Mouse (Mus musculus): ENCODE measurements around the gene Fen1.
"Not testable (repeated sequence)": the region's sequence is repeated elsewhere in the genome, so short reads cannot be mapped to it uniquely, and the experiment has no call there.

Gene Fen1

DNA sequence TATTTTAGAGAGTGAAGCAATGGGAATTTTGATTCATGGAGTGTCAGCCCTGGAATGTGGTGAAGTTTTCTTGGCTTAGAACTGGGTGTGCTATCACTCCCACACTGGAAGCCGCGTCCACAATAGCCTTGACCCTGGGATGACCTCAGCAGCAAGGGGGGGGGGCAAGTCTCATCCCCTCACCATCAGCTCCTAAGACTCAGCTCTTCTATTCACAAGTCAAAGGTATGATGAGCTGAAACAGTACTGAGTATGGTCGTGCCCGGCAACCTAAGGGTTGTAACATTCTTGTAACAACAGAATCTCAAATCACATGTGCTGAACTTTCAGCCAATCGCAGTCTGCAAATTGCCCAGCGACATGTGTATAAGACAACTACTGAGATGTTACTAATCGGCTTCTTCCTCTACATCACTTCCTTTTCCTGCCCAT, 27.0 kb downstream of the Fen1 start:
- no peak for DNase-seq

DNA sequence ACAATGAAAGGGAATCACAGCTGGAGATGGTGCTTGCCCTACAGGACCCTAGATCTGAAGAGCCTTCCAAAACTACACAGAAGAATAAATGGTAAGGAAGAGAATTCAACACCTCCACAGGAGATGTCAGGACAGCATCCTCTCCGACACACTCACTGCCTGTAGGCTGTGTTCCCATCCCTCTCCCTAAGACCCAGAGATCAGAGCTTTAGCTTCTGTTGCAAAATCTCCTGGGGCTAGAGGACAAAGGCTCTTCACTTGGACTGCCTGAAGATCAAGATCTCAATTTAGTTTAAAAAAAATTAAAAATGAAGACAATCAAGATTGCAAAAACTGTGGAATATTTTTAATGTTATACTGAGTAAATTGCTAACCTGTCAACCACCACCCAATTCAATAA, 27.5 kb downstream of the Fen1 start:
- no peak for DNase-seq

DNA sequence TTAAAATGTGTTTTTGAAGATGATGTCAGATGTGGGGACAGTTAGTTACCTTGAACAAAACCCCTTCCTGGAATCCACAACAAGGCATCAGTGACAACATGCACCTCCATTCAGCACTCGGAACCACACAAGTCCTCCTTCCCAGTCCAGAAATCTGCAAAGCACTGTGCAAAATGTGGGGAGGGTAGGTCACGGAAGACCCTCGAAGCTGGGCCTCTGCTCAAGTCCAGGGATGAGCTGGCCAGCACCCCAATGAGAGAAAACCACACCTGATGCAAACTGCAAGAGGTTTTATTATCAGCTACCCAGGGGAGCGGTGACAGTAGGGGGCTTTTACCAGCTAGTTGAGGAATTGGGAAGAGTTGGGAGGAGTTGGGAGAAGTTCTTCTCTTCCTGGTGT, 29.0 kb downstream of the Fen1 start:
- DNase-seq, result no peak

DNA sequence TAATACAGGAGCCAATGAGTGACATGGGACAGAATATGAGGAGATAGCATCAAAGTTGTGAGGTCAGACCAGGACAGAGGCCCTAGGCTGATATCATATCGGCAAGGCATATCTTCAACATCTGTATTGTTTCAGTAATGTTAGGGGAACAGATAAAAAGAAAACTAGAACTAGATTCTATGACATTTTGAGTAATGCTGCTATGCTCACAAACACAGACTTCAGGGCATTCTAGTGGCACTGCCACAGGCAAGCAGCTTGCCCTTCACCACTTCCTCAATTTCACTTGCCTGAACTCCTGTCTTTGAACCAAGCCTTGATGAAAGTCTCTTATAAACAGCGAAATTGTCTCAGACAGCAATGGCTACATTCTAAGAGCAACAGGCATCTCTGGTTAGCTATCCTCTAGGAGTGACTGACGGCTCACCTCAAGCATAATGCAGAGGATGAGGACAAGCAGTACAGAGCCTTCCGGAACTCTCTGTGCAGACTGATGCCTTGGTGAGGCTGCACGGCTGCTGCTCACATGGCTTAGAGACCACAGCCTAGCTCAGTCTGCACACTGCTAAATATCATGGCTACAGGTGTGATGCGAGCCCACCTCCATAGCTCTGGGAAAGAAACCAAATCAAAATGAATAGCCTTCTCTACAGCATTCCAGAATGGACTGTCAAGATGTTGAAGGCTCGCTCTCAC, 30.0 kb downstream of the Fen1 start:
- no peak for DNase-seq

DNA sequence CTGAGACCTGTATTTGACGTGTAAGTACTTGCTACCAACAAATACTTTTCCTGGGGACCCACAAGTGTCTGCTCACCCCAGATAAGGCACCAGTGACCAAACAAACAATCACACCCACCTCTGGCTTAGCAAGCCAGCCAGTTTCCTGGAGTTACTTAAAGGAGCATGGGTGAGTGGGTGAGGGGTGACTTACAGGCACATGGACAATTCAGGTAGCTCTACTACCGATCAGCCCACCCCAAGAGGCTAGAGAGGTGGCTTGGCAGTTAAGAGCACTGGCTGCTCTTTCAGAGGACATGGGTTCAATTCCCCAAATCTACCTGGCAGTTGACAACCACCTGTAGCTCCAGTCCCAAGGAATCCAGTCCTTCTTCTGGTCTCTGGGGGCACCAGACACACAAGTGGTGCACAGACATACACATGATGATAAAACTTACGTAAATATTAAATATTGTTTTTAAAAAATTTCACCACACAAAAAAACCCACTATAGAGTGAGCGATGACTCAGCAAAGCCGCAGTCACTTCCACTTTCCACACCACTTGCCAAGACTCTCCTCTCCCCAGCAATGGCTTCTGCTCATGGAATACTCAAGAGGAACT, 30.8 kb downstream of the Fen1 start:
- no peak for DNase-seq

DNA sequence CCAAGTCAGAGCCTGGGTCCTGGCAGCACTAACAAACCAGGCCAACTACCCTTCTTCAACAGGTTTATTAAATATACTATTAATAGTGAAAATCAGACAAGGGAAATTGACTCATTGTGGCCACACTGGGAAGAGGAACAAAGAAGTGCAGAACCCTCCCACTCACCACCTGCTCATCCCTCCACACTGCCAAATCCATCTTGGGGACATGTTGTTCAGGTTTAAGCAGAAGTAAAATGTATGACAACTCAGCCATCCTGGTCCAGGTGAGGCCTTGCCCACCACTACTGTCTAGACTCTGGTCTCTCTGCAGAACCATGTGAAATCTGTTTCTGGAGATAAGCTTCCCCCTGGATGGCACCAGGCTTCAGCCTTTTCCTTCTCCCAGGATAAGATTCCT, 32.1 kb downstream of the Fen1 start:
- no peak for DNase-seq

DNA sequence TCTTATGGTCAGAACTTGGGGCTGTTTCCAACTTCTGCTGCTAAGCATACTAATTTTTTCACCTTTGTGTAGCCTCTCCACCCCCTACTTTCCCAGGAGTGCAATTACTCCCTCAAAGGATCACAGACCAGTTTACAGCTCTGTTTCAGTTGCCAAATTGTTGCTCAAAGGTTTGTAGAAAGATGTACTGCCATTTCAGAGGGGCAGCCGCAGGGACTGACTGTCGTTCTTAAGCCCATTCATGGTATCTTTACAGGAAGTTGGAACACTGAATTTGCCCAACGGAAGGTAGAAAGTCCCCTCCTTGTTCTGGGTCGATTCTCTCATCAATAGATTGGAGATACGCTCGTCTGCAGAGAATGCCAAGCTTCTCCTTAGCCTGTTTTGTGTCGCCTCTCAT, 32.6 kb downstream of the Fen1 start:
- no peak for DNase-seq

DNA sequence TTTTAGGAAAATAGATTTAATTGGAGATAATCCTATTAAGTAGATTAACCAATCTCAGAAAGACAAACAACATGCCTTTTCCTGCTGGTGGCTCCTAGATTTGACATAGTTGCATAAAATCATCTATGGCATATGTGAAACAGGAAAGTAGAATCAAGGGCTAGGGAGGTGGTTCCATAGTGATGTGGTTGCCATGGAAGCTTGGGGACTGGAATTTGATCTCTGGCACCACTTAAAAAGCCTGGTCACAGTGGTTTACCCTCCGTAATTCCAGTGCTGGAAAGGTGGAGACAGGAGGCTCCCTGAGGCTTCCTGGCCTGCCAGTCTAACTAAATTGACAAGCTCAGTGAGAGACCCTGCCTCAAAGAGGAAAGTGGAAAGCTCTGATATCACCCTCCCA, 33.5 kb downstream of the Fen1 start:
- DNase-seq, result no peak

DNA sequence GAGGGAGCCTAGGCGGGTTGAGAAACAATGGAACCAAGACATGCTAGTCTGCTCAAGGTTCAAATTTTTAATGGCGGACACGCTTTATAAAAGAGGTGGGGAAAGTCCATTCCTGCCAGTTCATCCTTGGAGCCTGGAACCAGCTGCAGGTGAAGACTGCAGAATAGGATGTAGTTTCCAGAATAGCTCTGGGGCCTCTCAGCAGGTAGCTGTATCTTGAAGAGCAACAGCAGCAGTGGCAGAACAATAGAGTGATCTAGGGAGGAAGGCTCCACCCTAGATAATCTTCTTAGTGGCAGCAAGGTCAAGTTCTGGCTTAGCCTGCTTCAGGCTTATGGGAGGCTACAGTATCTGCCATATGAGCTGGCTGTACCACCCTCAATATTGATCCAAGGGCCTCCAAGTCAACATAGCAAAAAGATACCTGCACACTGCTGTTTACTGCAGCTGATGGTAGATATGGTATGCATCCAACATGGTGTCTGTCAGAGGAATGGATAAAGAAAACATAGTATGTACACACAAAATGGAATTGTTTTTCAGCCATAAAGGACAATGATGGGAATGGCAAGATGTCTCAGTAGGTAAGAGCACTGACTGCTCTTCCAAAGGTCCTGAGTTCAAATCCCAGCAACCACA, 34.2 kb downstream of the Fen1 start:
- DNase-seq, result not testable (repeated sequence)

DNA sequence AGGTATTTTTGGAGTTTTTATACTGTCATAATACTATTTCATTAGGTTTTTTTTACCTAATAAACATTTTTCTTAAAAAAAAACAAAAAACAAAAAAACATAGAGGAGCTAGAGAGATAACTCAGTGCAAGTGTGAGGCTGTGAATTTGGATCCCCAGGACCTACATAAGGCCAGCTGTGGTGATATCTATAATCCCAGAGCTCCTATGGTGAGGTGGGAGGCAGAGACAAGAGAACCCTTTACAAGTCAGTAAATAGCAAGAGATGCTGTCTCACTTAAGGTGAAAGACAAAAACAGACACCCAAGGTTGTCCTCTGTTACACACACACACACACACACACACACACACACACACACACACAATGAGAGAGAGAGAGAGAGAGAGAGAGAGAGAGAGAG, 34.8 kb downstream of the Fen1 start:
- no peak for DNase-seq

DNA sequence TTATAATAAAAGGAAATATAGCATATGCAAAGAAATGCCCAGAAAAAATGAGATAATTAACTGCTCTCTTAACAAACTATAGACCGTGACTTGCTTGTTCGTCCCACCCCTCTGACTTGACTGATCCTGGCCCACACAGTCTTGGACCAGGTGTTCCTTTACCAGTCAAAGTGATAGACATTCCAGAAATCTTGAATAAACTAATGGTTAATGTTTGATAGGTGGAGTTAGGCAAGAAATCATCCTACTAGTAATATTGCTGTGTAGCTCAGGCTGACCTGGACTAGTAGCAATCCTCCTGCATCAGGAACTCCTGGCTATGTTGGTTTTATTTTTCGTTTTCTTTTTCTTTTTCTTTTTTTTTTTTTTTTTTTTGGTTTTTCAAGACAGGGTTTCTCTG, 35.5 kb downstream of the Fen1 start:
- DNase-seq, result no peak

DNA sequence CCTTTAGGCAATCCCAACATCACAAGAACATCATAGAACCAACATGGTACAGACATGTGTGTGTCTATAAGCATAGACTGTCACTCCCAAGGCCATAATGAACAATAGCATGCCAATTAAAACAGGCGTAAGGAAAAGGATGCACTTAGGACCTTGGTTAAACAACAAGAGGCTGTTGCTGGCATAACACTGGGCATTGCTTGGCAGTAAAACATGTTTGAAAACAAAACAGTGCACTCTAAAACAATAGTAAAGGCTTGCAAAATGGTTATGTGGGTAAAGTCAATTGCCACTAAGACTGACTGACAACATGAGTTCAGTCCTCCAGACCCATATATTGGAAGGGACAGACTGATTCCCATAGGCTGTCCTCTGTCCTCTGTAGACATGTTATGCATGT, 36.0 kb downstream of the Fen1 start:
- no peak for DNase-seq

DNA sequence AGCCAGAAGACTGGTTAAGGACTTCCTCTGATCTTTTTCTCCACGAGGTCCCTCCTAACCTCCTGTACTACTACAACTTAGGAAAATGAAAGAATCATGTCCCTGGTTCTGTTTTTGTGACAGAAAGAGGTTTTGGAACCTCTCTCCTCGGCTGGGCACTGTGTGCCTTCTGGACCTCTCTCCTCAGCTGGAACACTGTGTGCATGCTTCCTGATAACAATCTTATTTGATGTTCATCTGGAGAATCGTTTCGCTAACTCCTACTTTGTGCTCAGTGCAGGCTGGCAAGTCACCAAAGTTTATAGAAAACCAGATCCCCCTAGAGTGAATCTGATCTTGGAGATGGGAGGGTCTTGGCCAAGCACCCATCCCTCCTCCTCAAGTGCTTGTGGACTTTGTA, 36.9 kb downstream of the Fen1 start:
- DNase-seq, result no peak

DNA sequence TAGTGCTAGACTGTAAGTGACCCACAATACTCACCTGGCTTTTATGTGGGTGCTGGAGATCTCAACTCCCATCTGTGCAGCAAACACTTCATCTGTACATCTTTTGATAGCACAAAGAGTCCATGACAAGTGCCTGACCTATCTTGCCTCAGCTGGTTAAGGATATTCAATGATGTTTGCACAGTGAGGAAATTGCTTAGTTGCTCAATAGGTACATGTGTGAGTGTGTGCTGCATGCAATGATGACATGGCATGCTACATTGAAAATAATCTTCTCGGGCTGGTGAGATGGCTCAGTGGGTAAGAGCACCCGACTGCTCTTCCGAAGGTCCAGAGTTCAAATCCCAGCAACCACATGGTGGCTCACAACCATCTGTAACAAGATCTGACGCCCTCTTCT, 38.0 kb downstream of the Fen1 start:
- not testable (repeated sequence) for DNase-seq

DNA sequence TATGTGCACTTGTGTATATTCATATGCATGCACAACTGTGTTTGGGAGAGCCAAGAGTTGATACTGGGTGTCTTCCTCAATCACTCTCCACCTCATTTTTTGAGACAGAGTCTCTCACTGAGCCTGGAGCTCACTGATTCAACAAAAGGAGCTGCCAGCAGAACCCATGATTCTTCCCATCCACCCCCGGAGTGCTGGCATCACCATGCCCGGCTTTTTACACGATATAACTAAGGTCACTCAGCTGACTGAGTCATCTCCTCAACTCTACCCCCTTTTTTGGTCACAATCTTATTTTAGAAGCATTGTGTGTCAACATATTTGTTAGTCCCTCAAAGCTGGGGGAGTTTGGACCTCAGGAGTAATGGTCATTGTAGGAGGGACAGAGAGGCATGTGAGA, 40.1 kb downstream of the Fen1 start:
- no peak for DNase-seq

DNA sequence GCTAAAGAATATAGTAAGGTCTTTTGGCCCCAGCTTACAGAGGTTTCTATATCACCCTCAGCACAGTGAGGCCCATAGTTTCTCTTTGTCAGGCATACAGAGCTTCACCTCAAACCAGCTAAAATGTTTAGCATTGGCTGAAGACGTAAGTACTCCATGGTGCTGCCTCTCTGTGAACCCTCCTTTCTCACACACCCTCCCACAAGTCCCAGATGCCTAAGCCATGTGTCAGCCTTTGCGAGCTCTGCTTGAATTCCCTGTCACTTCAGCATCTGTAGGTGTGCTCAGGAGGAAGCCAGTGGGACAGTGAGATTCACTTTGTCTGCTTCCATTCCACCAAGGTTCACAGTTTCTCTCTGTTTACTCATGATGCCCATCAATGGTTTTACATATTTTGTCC, 46.2 kb downstream of the Fen1 start:
- no peak for DNase-seq

DNA sequence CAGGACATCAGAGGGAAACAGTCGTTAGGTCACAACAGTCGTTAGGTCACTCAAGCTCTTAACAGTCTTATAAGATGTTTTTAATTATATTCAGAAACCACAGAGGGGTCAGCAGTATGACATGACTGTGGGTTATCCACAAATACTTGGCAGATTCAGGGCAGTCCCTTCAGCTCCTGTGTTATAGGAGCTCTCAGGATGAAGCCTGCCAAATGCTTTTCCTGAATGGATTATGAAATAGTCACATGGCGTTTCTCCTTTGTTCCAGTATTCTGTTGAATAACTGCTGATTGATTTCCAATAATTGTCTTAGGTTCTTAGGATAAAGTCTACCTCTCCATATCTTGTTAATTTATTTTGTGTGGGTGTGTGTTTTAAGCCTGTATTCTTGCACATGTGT, 54.8 kb downstream of the Fen1 start:
- DNase-seq, result no peak

Data from thymus, postnatal 25 days (tissue).